Mouse (Mus musculus) CD4-positive naive resting alpha-beta T cell, adult 57 days (primary cell): Measurements from ENCODE around the gene Cacng6. TPM values are rescaled to one million over a fixed set of nuclear protein-coding genes. Genes with fewer than 3 reads are reported as not detected.

Source experiments
- total RNA-seq: library from RNA; stranded (reverse); gene quantifications from one replicate; pipeline ENCODE4 v1.2.4, GENCODE M21; 2023

Gene Cacng6
- not detected for total RNA-seq

DNA sequence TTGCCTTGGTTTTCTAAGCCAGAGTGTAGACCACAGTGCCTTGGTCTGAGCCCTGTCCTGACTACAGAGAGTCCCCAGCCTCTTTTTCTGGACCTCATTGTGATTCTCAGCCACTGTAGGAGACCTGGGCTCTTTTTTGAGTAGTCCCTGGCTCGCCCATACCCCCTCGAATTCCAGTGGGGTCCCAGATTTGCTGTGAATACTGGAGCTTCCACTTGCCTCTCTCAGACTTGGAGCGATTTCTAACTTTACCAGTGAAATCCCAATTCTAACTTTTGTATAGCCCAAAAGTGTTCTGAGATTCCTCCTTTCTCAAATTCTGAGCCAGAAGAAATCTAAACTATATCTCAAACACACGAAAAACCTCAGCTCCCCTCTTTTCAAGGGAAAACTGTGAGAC, at the start of gene Cacng6:
Cacng6 (plus strand) TSS at position 301 of the 400 bp plus-strand sequence.

DNA sequence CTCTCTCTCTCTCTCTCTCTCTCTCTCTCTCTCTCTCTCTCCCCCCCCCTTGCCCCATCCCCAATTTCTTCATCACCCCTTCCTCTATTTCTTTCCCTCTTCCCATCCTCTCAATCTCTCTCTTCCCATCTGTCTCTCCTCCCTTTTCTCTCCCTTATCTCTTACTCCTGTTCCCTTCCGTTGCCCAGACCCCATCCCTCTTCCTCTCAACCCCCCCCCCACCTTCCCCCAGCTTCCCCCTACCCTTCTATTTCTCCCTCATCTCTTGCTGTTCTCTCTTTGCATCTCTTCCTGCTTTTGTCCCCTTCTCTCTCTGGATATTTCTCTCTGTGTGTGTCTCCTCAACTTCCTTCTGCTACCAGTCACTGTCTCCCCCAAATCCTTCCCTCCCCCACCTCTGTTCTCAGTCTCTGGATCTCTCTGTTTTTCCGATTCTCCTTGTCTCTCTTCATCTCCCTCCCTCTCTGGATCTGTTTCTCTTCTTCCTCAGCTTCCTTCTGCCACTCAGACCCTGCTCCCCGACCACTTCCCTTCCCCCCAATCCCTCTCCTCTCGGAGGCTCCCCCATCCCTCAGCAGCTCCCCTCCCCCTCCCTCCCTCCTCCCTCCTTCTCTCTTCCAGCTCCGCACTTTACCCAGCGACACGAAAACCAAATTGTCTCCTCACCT, 33.4 kb upstream of the Cacng6 start, which contains the start of gene Cacng8:
Cacng8 (plus strand) TSS at position 271 of the 668 bp plus-strand sequence.

Other genes with a start within 250 kb of the Cacng6 start
- 0.56 TPM for gene Nlrp12, start 174.5 kb upstream of the Cacng6 start, total RNA-seq
- 7.1 TPM for gene Myadm, start 135.1 kb upstream of the Cacng6 start, total RNA-seq
- gene Prkcg, start 135.0 kb upstream of the Cacng6 start, total RNA-seq, result 1.2 TPM
- gene Cacng7, start 91.2 kb upstream of the Cacng6 start, total RNA-seq, result not detected
- gene Cacng8, start 33.5 kb upstream of the Cacng6 start, total RNA-seq, result not detected
- not detected for gene Tarm1, start 78.4 kb downstream of the Cacng6 start, total RNA-seq
- not detected for gene Oscar, start 192.0 kb downstream of the Cacng6 start, total RNA-seq
- gene Ndufa3, start 193.2 kb downstream of the Cacng6 start, total RNA-seq, result 346 TPM
- 24.7 TPM for gene Tfpt, start 205.7 kb downstream of the Cacng6 start, total RNA-seq
- gene Prpf31, start 205.8 kb downstream of the Cacng6 start, total RNA-seq, result 57.1 TPM
- gene Cnot3, start 221.1 kb downstream of the Cacng6 start, total RNA-seq, result 115 TPM
- 11.1 TPM for gene Leng1, start 241.6 kb downstream of the Cacng6 start, total RNA-seq